Mouse (Mus musculus) heart, postnatal 0 days (tissue): ENCODE data around the gene Efcab11. TPM values are rescaled to one million over a fixed set of nuclear protein-coding genes. Genes with fewer than 3 reads are reported as not detected.

Source experiments
- ATAC-seq: fragments of 200-750 bp; cut with Nextera tagmentation; 2 replicates; pipeline ENCODE4 v1.8.0; 2017; ENCODE audit warnings: low read depth, moderate number of reproducible peaks, moderate library complexity; ENCODE audit not compliant: insufficient read depth
- DNase-seq: peaks from one replicate; pipeline ENCODE4 v3.0.0-alpha.2; 2016; ENCODE audit warnings: low spot score
- H3K27ac ChIP-seq: fragments of 300-500 bp; sonication (generic); 2 replicates; pipeline ENCODE4 v1.5.1; 2014; ENCODE audit warnings: low read depth, mild to moderate bottlenecking
- H3K27me3 ChIP-seq: fragments of 300-500 bp; sonication (generic); 2 replicates; pipeline ENCODE4 v1.6.1; 2014; ENCODE audit warnings: low read length, mixed read lengths; ENCODE audit not compliant: control insufficient read depth, insufficient read depth
- H3K36me3 ChIP-seq: fragments of 300-500 bp; sonication (generic); replicated peaks from 2 replicates; pipeline ENCODE4 v1.6.1; 2014; ENCODE audit warnings: low read length, mixed read lengths; ENCODE audit not compliant: control insufficient read depth, insufficient read depth
- H3K4me1 ChIP-seq: fragments of 300-500 bp; sonication (generic); 2 replicates; pipeline ENCODE4 v1.6.1; 2014; ENCODE audit warnings: antibody characterized with exemption; ENCODE audit not compliant: control insufficient read depth, insufficient read depth
- H3K4me2 ChIP-seq: fragments of 300-500 bp; sonication (generic); 2 replicates; pipeline ENCODE4 v1.6.1; 2014; ENCODE audit warnings: low read depth, mild to moderate bottlenecking, low read length, moderate library complexity
- H3K4me3 ChIP-seq: fragments of 300-500 bp; sonication (generic); 2 replicates; pipeline ENCODE4 v1.5.1; 2014; ENCODE audit warnings: low read depth, low read length
- H3K9ac ChIP-seq: fragments of 300-500 bp; sonication (generic); replicated peaks from 2 replicates; pipeline ENCODE4 v1.6.1; 2014; ENCODE audit warnings: low read depth, low read length, mixed read lengths
- H3K9me3 ChIP-seq: fragments of 300-500 bp; sonication (generic); replicated peaks from 2 replicates; pipeline ENCODE4 v1.6.1; 2016; ENCODE audit warnings: low read length; ENCODE audit not compliant: control insufficient read depth
- CTCF ChIP-seq: IDR thresholded peaks from 2 replicates; pipeline ENCODE4 v1.5.1; 2016; ENCODE audit warnings: antibody characterized with exemption, control low read depth, low read depth
- EP300 ChIP-seq: IDR thresholded peaks from 2 replicates; pipeline ENCODE4 v1.6.1; 2016; ENCODE audit warnings: antibody characterized with exemption, low read depth
- WGBS: fragments of 180-500 bp; shearing (Covaris S2); extraction: QIAGEN DNeasy Blood & Tissue Kit; methylation state at CpG from one replicate; pipeline ENCODE4 v1.1.7; 2014; 5-methylcytosine and 5-hydroxymethylcytosine counted together
- polyA plus RNA-seq: library from polyadenylated mRNA; unstranded; fragments of >200 nt; fragmentation: Nextera tagmentation; extraction: Ambion mirVana; gene quantifications from 2 replicates; pipeline ENCODE4 v1.2.1, GENCODE M21; 2015
- total RNA-seq: library from RNA; depleted of rRNA; stranded (reverse); fragments of >200 nt; gene quantifications from 2 replicates; pipeline ENCODE4 v1.2.3, GENCODE M21; 2014; ENCODE audit warnings: low replicate concordance

Efcab11 gene
- total and polyA plus RNA-seq, 2 experiments from 2014 or later, result 2.2 to 4.0 TPM

- Histone ChIP-seq H3K27ac (no peak overlapping the region), H3K4me2 (no peak overlapping the region), H3K36me3 (no peaks in the 10 kb centered on the region), H3K4me1 (no peaks in the 10 kb centered on the region), H3K9ac (no peak overlapping the region), H3K4me3 (no peak overlapping the region), H3K27me3 (no peaks in the 10 kb centered on the region), H3K9me3 (no peaks in the 10 kb centered on the region)
- 88% methylated on average over 11 of the region's 11 CpGs for WGBS
- TF ChIP-seq CTCF, result no peak
- TF ChIP-seq EP300, result no peak
- no peak for ATAC-seq
- DNase-seq, result no peak
Measured at GRCm38 (mm10) chr12:99838109-99838508, 46.1 kb downstream of the Efcab11 start.

- H3K27ac ChIP-seq, result no peak overlapping the region
- no peak for DNase-seq
- H3K9ac ChIP-seq, result no peak overlapping the region
- TF ChIP-seq CTCF, result no peak
- TF ChIP-seq EP300, result no peak
- no peaks in the 10 kb centered on the region for H3K9me3 ChIP-seq
- H3K4me3 ChIP-seq, result no peak overlapping the region
- H3K27me3 ChIP-seq, result no peaks in the 10 kb centered on the region
- no peak overlapping the region for H3K4me2 ChIP-seq
- H3K4me1 ChIP-seq, result no peaks in the 10 kb centered on the region
- no peak for ATAC-seq
- H3K36me3 ChIP-seq, result no peaks in the 10 kb centered on the region
- 81% methylated on average over 5 of the region's 5 CpGs for WGBS
Measured at GRCm38 (mm10) chr12:99837528-99837927, 46.7 kb downstream of the Efcab11 start.

- TF ChIP-seq EP300, result no peak
- TF ChIP-seq CTCF, result no peak
- WGBS, result 73% methylated on average over 20 of the region's 20 CpGs
- Histone ChIP-seq H3K4me2 (no peak overlapping the region), H3K4me3 (no peak overlapping the region), H3K9me3 (no peaks in the 10 kb centered on the region), H3K27ac (no peak overlapping the region), H3K9ac (no peak overlapping the region), H3K4me1 (no peaks in the 10 kb centered on the region), H3K36me3 (no peaks in the 10 kb centered on the region), H3K27me3 (no peaks in the 10 kb centered on the region)
- ATAC-seq, result no peak
- DNase-seq, result peak; percentile 12
Measured at GRCm38 (mm10) chr12:99836404-99837131, 47.7 kb downstream of the Efcab11 start.

- no peaks in the 10 kb centered on the region for H3K9me3 ChIP-seq
- 95% methylated on average over 1 of the region's 1 CpGs for WGBS
- H3K9ac ChIP-seq, result no peak overlapping the region
- no peak overlapping the region for H3K4me2 ChIP-seq
- no peak overlapping the region for H3K4me3 ChIP-seq
- TF ChIP-seq CTCF (no peak), EP300 (no peak)
- ATAC-seq (no peak), DNase-seq (no peak)
- H3K4me1 ChIP-seq, result no peaks in the 10 kb centered on the region
- no peaks in the 10 kb centered on the region for H3K27me3 ChIP-seq
- H3K27ac ChIP-seq, result no peak overlapping the region
- no peaks in the 10 kb centered on the region for H3K36me3 ChIP-seq
Measured at GRCm38 (mm10) chr12:99833476-99833875, 50.8 kb downstream of the Efcab11 start.

- Histone ChIP-seq H3K36me3 (no peaks in the 10 kb centered on the region), H3K27me3 (no peaks in the 10 kb centered on the region), H3K4me2 (peak overlapping the region; percentile 30; the same call in 1 of the 2 replicates), H3K9me3 (no peaks in the 10 kb centered on the region), H3K4me3 (no peak overlapping the region), H3K4me1 (peaks cover 3% of the 10 kb centered on the region; the same call in 1 of the 2 replicates), H3K9ac (no peak overlapping the region), H3K27ac (no peak overlapping the region)
- ATAC-seq (no peak), DNase-seq (no peak)
- TF ChIP-seq CTCF, result no peak
- TF ChIP-seq EP300, result no peak
- 75% methylated on average over 4 of the region's 4 CpGs for WGBS
Measured at GRCm38 (mm10) chr12:99822591-99822990, 61.6 kb downstream of the Efcab11 start.
